Mouse (Mus musculus) heart, adult 8-10 months (tissue): ENCODE measurements at regions not wholly inside any gene's neighbourhood (a gene's known extent, or its start where the extent isn't known, plus 50 kb on each side); places are given as distances from the start of the nearest gene placed in this dataset.

Source experiments
- DNase-seq: peaks from one replicate; pipeline ENCODE4 v3.0.0; 2022; ENCODE audit warnings: low spot score

DNA sequence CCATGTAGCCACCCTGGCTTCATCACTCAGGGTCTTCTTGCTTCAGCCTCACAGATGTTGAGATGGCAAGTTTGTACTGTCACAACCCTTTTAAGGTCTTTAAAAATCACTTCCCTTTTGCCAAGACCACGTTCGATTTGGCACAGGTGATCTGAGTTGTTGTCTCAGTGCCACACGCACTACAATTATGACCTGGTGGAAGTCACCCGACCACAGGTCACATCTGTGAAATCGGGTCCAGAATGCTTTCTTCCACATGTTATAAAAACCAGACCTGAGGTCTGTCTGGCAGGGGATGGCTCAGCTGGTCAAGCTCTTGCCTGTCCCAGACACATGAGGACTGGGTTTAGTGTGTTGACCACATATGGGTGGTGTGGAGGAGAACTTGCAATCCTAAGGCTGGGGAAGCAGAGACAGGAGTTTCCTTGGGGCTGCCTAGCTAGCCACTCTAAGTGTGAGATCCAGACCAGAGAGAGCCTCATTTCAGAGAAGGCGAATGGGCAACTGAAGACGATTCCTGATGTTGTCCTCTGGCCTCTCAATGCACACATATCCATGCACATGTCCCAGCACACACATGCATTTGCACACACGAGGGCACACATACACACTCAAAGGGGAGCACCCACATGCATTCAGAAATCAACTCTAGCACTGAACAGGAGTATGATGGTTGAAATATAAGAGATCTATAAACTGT lies 176.4 kb downstream of the Foxo1 start:
- DNase-seq = no peak

DNA sequence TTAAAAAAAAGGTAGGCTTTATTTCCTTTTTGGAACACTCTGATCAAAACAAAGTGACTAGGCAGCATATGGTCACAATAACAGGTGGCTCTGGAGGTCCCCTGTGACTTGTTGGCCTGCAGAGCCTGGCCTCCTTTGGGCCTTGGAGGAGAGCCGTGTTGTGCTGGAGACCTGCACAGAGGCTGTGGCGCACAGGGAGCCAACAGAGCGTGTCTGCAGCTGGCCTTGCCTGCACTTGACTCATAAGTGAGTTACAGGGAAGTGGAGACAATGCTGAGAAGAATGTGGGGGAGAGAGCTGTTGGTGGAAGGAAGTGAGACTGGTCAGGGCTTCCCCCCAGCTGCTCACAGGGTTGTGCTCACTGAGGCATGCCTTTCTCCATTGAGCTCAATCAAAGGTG lies 175.7 kb downstream of the Foxo1 start:
- peak; percentile 82 for DNase-seq

DNA sequence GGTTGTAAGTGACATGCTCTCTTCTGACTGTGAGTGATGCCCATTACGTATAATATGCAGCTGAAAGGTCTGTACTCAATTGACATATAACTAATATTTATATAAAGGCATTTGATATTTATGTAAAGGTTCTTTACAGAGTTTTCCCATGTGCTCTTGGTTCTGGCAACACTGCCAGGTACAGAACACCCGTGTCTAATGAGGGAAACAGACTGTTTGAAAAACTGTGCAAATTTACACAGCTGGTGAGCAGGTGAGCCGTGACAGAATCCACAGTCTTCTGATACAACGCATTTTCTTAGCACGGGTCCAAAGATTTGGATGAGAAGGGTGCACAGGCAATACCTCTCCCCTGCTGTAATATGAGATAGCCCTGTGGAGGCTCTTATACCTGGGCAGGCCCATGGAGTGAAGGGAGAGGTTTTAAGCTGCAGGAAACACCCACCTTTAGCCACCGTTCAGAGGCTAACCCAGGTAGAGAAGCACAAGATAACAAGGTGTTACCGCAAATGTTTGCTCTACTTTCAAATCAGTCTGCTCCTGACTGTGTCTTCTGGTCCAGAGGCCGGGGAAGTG lies 161.0 kb downstream of the Foxo1 start:
- DNase-seq = no peak

DNA sequence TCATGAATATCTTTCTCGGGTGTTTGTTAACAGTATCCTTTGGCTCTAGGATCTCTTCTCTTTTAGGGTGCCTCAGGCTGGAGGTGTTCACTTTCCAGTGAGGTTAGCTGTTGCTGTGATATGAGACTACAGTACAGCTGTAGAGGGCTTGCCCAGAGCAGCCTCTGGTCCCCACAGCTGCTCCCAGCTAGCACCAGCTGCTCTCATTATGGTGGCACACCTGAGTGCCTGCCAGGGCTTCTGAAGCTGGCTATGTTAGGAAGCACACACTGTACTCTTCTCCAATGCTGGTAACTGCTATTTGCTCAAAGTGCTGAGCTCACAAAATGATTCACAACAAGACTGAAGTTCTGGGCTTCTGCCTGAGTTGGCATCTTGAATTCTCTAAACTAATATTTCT lies 154.7 kb downstream of the Foxo1 start:
- no peak for DNase-seq

DNA sequence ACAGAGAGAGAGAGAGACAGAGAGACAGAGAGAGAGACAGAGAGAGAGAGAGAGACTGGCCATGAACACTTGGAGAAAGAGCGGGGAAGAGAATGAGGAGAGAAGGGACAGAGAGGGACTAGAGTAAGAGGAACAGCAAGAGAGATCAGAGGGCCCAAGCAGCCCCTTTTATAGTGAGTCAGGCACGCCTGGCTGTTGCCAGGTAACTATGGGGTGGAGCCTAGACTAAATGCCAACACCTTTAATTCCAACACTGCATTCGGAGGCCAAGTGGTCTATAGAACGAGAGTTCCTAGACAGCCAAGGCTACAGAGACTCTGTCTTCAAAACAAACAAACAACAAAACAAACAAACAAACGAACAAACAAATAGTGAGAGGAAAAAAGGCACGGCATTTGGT lies 148.1 kb downstream of the Foxo1 start:
- DNase-seq = no peak

DNA sequence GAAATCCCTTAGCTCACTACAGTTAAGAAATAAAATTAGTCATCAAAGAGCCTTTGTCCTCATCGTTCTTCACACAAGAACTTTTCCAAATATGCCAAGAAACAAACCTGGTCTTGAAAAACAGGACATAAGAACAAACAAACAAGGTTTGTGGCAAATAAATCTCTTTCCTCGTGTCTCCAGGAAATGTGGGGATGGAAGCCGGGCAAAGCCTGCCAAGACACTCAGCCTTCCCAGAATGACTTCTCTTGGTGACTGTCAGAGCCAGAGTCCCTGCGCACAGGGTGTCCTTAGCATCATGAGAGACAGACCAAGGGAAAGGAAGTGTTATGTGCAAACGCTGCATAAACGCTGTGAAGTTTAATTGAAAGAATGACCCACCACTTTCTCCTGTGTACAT lies 147.2 kb downstream of the Foxo1 start:
- no peak for DNase-seq

DNA sequence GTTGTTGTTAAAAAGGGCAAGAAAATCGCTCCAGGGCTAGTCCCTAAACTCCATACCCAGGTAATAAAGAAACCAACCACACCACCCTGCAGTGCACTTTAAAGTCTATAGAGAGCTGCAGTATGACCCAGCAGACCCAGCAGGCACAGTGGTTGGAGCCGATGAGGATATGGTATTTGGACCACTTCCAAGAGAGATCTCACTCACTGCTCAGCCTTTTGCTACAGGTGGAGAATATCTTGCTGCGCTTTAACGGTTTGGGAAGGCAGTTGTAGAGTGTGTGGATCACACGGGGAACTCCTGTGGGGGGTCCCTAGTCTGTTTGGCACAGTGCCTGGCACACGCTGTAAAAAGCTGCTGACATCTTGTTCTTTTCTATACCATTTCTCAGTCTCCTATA lies 145.9 kb downstream of the Foxo1 start:
- DNase-seq = no peak

DNA sequence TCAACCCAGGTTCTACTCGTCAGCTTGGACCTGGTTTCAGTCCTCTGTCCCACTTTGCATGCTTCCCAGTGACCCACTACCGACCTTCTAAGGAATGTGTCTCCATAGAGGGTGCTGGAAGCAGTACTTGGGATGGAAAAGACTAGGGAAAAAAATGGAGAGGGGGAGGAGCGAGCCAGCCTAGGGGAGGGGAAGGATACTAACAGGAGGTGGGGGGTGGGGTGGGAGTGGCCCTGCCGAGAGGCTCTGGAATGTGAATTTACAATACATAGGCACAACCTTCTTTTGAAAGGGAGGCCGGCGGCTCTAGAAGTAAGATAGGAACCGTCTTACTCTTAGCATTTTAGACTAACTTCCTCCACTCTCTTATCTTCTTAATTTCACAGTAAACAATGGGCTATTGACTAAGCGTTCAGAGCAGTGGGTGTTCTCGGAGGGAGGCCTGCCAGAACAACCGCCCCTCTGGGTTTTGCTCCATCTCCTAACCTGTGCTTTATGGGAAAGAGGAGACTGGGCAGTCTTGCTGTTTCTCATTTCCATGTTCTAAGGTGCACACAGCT lies 145.1 kb downstream of the Foxo1 start:
- DNase-seq = no peak

DNA sequence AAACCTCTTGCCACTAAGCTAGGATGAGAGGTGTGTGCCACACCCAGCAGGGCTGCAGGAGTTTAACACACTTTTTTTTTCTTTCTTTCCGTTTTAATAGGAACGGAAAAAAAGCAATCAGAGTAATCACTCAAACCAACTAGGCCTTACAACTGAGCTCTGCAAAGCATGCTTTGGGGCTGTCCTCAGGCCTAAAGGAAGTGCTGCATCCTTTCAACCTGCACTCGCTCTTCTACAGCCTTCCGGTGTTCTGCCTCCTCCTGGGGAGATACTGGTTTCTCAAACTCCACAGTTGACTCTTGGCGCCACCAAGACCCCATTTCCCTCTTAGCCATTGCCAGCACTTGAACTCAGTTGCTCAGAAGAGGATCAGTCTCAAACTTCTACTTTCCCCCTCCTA lies 143.2 kb downstream of the Foxo1 start:
- no peak for DNase-seq

DNA sequence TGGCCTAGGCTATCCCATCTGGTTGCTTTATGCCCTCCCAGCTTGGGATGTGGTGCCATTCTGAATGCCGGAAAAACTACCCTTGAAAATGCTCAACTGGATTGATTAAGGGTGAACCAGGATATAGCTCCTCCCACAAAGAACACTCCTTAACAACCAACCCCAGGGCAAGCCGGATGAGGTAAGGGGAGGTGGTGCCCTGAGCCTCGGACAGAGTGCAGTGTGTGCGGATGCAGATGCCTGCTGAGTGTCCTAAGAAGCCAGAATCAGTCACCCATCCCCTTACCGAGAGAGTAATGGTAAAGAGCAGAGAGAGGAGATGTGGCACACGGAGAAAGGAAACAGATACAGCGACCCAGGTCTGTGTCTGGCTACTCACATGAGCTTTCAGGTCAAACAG lies 141.3 kb downstream of the Foxo1 start:
- DNase-seq = no peak

DNA sequence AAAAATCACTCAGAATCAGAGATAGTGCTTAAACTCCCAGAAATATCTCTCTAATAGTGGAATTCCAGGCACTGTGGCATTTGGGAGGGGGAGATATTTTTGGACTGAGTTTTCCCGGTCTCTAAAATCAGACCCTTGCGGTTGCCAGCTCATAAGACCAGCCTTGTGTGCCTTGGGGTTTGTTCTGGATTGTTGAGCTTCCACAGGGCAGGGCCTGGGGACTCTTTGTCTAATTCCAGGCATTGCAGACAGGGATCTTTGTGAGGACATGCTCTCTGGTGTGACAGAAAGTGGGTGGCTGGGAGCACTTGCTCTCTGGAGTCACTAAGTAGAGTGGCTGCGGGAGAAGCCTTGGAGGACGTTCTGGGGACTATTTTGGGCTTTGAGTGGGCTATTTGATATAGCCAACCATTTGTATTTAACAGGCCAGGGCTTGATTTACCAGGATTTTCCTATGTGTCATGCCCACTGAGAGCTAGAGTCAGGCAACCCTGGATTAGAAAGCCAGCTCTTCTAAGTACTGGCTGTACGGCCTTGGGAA lies 138.7 kb downstream of the Foxo1 start:
- DNase-seq = no peak

DNA sequence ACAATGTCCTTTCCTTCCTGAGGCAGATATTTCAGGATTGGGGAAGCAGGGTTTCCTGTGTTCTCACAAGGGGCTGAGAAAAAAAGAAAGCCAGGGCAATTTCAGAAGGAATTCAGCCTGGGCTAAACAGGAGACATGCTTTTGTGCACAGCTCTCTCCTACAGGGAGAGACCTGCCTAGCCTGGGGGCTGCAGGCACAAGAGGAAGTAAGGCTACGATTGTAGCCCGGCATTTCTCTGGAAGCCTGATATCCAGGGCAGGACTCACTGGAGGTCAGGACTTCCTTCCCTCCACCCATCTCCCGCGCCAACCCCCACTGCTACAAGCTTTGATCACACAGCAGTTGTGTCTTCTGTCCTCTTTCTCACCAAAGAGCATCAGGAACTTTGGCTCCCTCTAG lies 136.5 kb downstream of the Foxo1 start:
- peak; percentile 79 for DNase-seq

DNA sequence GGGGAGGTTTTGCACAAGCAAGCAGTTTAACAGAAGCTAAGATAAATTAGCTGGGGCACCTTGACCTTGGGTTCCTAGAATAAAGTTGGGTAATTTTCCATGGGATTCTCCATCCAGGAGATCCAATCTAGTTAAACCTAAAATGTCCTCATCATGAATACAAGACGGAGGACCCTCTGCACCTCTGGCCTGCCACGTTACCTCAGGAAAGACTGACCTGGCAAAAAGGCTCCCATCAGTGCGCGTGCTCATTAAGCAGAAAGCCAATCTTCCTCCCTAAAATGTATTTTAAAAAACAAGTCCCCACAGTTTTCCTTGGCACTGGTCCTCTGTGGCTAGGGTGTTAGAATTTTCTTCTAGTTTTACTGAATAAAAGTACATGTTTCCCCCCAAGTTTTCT lies 134.9 kb downstream of the Foxo1 start:
- DNase-seq = no peak
